Comparison of ENCODE assay signal across 8 mouse cellular contexts in the genomic region with DNA sequence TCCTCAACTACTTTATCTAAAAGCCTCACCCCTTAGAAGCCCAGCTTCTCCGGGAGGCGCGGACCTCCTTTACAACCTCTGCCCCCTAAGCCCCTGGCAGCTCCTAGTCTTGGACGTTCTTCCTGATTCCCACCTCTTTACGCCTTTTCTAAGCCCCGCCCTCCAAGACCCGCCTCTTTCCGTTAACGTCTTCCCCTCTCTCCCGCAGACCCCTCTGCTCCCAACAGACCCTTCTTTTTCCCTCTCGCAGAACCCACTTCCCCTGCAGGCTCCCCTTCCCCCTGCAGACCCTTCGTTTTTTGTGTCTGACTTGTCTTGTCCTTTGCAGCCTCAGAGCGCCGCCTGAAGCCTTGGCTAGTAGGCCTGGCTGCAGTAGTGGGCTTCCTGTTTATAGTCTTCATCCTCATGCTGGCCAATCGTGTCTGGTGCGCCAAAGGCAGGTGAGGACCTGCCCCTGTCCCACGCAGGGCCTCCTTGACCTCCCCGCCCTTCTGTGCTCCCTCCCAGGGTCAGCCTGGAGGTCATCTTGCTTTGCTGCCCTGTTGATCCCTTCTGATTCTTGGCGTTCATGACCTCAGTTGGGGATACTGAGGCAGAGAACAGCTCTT. TPM values are rescaled to one million over a fixed set of nuclear protein-coding genes. Genes with fewer than 3 reads are reported as not detected.
A peak's percentile ranks its signal among the peaks of the same experiment; 100 is the strongest.
DNase-seq lines count a peak whose midpoint lies in the region; ATAC-seq lines count a peak whose summit lies in the region.

No protein-coding gene starts in this region.

- no peaks in the 10 kb centered on the region for H3K9me3 ChIP-seq in neural tube, embryonic 11.5 days (ENCODE audit: control insufficient read depth, low read length)
- H3K9me3 ChIP-seq in limb, embryonic 13.5 days = no peaks in the 10 kb centered on the region
- no peaks in the 10 kb centered on the region for H3K9me3 ChIP-seq in neural tube, embryonic 12.5 days

- H3K9ac ChIP-seq in neural tube, embryonic 11.5 days (ENCODE audit: low read length) = 0 out of 2 replicates have a peak overlapping the region, but pooled peaks have one; percentile 37
- peak overlapping the region; percentile 62 for H3K9ac ChIP-seq in limb, embryonic 13.5 days
- H3K9ac ChIP-seq in neural tube, embryonic 12.5 days = peak overlapping the region; percentile 44; the same call in 1 of the 2 replicates

- WGBS in neural tube, embryonic 11.5 days = 10% methylated on average over 19 of the region's 19 CpGs
- 6% methylated on average over 19 of the region's 19 CpGs for WGBS in limb, embryonic 13.5 days
- 8% methylated on average over 19 of the region's 19 CpGs for WGBS in neural tube, embryonic 12.5 days

- intact Hi-C loops in heart, postnatal 36 days (cut with DNase I) = loop anchor here (2.0 kb wide), 1 partner anchor 47 kb away; no protein-coding TSS in a partner anchor

- ATAC-seq in neural tube, embryonic 11.5 days (ENCODE audit: insufficient read depth, low FRiP score, low TSS enrichment) = no peak
- ATAC-seq in limb, embryonic 13.5 days (ENCODE audit: low FRiP score, low read depth) = no peak; the same call in 1 of the 2 replicates
- no peak for ATAC-seq in neural tube, embryonic 12.5 days (ENCODE audit: low FRiP score, low read depth)
- ATAC-seq in monocyte, adult 5-6 weeks (replicated peaks; ENCODE audit: insufficient number of reproducible peaks, low FRiP score, low TSS enrichment, poor library complexity, severe bottlenecking) = no peak

- H3K4me2 ChIP-seq in neural tube, embryonic 11.5 days (ENCODE audit: low read depth) = peak overlapping the region; percentile 22
- peak overlapping the region; percentile 64 for H3K4me2 ChIP-seq in limb, embryonic 13.5 days (replicated peaks)
- H3K4me2 ChIP-seq in neural tube, embryonic 12.5 days (replicated peaks) = peak overlapping the region; percentile 51

- no peaks in the 10 kb centered on the region for H3K36me3 ChIP-seq in neural tube, embryonic 11.5 days (ENCODE audit: control insufficient read depth, insufficient read depth, low read length)
- H3K36me3 ChIP-seq in limb, embryonic 13.5 days = peaks cover 25% of the 10 kb centered on the region
- peaks cover 5% of the 10 kb centered on the region for H3K36me3 ChIP-seq in neural tube, embryonic 12.5 days

- peaks cover 12% of the 10 kb centered on the region for H3K4me1 ChIP-seq in neural tube, embryonic 11.5 days (ENCODE audit: control insufficient read depth, insufficient read depth, low read length)
- H3K4me1 ChIP-seq in limb, embryonic 13.5 days = peaks cover 20% of the 10 kb centered on the region
- peaks cover 37% of the 10 kb centered on the region for H3K4me1 ChIP-seq in neural tube, embryonic 12.5 days

- H3K27ac ChIP-seq in neural tube, embryonic 11.5 days (ENCODE audit: low read depth, low read length) = no peak overlapping the region
- H3K27ac ChIP-seq in limb, embryonic 13.5 days = peak overlapping the region; percentile 67; the same call in 1 of the 2 replicates
- no peak overlapping the region for H3K27ac ChIP-seq in neural tube, embryonic 12.5 days

- no peak for DNase-seq in neural tube, embryonic 11.5 days (ENCODE audit: low spot score)
- DNase-seq in neural tube, embryonic 10.5 days (ENCODE audit: extremely low spot score, low spot score) = no peak
- peak; percentile 56 to 63 for DNase-seq in heart, postnatal 36 days
- no peak for DNase-seq in frontal cortex, postnatal 10 days (ENCODE audit: low spot score in 2 of 2)
- DNase-seq in right cerebral cortex, postnatal 14 days = no peak

- no peaks in the 10 kb centered on the region for H3K27me3 ChIP-seq in neural tube, embryonic 11.5 days (ENCODE audit: control insufficient read depth, insufficient read depth, low read length)
- H3K27me3 ChIP-seq in limb, embryonic 13.5 days = no peaks in the 10 kb centered on the region
- H3K27me3 ChIP-seq in neural tube, embryonic 12.5 days (replicated peaks) = no peaks in the 10 kb centered on the region

- peak overlapping the region; percentile 9; the same call in 1 of the 2 replicates for H3K4me3 ChIP-seq in neural tube, embryonic 11.5 days (ENCODE audit: low read depth, low read length)
- H3K4me3 ChIP-seq in limb, embryonic 13.5 days = peak overlapping the region; percentile 36
- peak overlapping the region; percentile 11; the same call in 1 of the 2 replicates for H3K4me3 ChIP-seq in neural tube, embryonic 12.5 days

RNA-seq across cellular contexts. Expression of gene Smim24, which starts 0.7 kb away (rescaled TPM):
- polyA plus RNA-seq in neural tube, embryonic 11.5 days (2014; fragmentation: Nextera tagmentation; extraction: Ambion mirVana) = 1.9 and 3.5 TPM in 2 replicates
- 1 to 10 TPM; 2.2 to 2.4 TPM for total RNA-seq in heart, postnatal 36 days (2021)
- polyA plus RNA-seq in limb, embryonic 13.5 days (2015; fragmentation: Nextera tagmentation; extraction: Ambion mirVana) = 4.2 and 4.7 TPM in 2 replicates
- 2.1 and 2.7 TPM in 2 replicates for polyA plus RNA-seq in neural tube, embryonic 12.5 days (2016; fragmentation: Nextera tagmentation; extraction: Ambion mirVana)
- 3.9 to 7.9 TPM (median 6.3 TPM) in 3 replicates for total RNA-seq in monocyte, adult 5-6 weeks (2017)

RNA-seq across cellular contexts. Expression of gene Gm48552, which starts 4.8 kb away (rescaled TPM):
- polyA plus RNA-seq in neural tube, embryonic 11.5 days (2014; fragmentation: Nextera tagmentation; extraction: Ambion mirVana) = 0.97 and 1.3 TPM in 2 replicates
- under 1 TPM in 1 of 2 experiments, not detected in 1; 0.62 TPM for total RNA-seq in heart, postnatal 36 days (2021)
- polyA plus RNA-seq in limb, embryonic 13.5 days (2015; fragmentation: Nextera tagmentation; extraction: Ambion mirVana) = 1.7 and 1.9 TPM in 2 replicates
- 2.3 and 2.5 TPM in 2 replicates for polyA plus RNA-seq in neural tube, embryonic 12.5 days (2016; fragmentation: Nextera tagmentation; extraction: Ambion mirVana)
- not detected in 3 replicates for total RNA-seq in monocyte, adult 5-6 weeks (2017)

RNA-seq across cellular contexts. Expression of gene Gm48551, which starts 9.3 kb away (rescaled TPM):
- polyA plus RNA-seq in neural tube, embryonic 11.5 days (2014; fragmentation: Nextera tagmentation; extraction: Ambion mirVana) = 1.7 and 3.0 TPM in 2 replicates
- 1 to 10 TPM; 1.1 to 2.0 TPM for total RNA-seq in heart, postnatal 36 days (2021)
- 3.3 and 4.0 TPM in 2 replicates for polyA plus RNA-seq in limb, embryonic 13.5 days (2015; fragmentation: Nextera tagmentation; extraction: Ambion mirVana)
- 5.0 and 5.3 TPM in 2 replicates for polyA plus RNA-seq in neural tube, embryonic 12.5 days (2016; fragmentation: Nextera tagmentation; extraction: Ambion mirVana)
- 2.3 to 3.7 TPM in 2 of 3 replicates, not detected in the other for total RNA-seq in monocyte, adult 5-6 weeks (2017)

RNA-seq across cellular contexts. Expression of gene Dohh, which starts 9.3 kb away (rescaled TPM):
- 64.1 and 76.1 TPM in 2 replicates for polyA plus RNA-seq in neural tube, embryonic 11.5 days (2014; fragmentation: Nextera tagmentation; extraction: Ambion mirVana)
- total RNA-seq in heart, postnatal 36 days (2021) = 10 to 100 TPM; 50.3 to 52.2 TPM
- polyA plus RNA-seq in limb, embryonic 13.5 days (2015; fragmentation: Nextera tagmentation; extraction: Ambion mirVana) = 72.7 and 79.4 TPM in 2 replicates
- polyA plus RNA-seq in neural tube, embryonic 12.5 days (2016; fragmentation: Nextera tagmentation; extraction: Ambion mirVana) = 75.6 and 77.9 TPM in 2 replicates
- total RNA-seq in monocyte, adult 5-6 weeks (2017) = 18.6 to 22.3 TPM (median 20.9 TPM) in 3 replicates

RNA-seq across cellular contexts. Expression of gene Fzr1, which starts 15.2 kb away (rescaled TPM):
- polyA plus RNA-seq in neural tube, embryonic 11.5 days (2014; fragmentation: Nextera tagmentation; extraction: Ambion mirVana) = 112 and 120 TPM in 2 replicates
- total RNA-seq in heart, postnatal 36 days (2021) = 10 to 100 TPM; 27.8 to 29.4 TPM
- polyA plus RNA-seq in limb, embryonic 13.5 days (2015; fragmentation: Nextera tagmentation; extraction: Ambion mirVana) = 111 and 112 TPM in 2 replicates
- 136 and 138 TPM in 2 replicates for polyA plus RNA-seq in neural tube, embryonic 12.5 days (2016; fragmentation: Nextera tagmentation; extraction: Ambion mirVana)
- 8.2 to 12.9 TPM (median 11.7 TPM) in 3 replicates for total RNA-seq in monocyte, adult 5-6 weeks (2017)

Comparison
In these comparisons a context has a peak if more than half of its experiments do, and no peak if none do; other contexts are left out.
1. DNase-seq: peak in heart, postnatal 36 days (2 of 2); none in neural tube, embryonic 11.5 days (single experiment), neural tube, embryonic 10.5 days (single experiment), frontal cortex, postnatal 10 days (0 of 2) and right cerebral cortex, postnatal 14 days (single experiment).
2. Peak in every context shown above with its lines, with median percentiles within 50 percentile points of each other: H3K4me2 ChIP-seq, H3K4me3 ChIP-seq and H3K9ac ChIP-seq.